In the genomic region with DNA sequence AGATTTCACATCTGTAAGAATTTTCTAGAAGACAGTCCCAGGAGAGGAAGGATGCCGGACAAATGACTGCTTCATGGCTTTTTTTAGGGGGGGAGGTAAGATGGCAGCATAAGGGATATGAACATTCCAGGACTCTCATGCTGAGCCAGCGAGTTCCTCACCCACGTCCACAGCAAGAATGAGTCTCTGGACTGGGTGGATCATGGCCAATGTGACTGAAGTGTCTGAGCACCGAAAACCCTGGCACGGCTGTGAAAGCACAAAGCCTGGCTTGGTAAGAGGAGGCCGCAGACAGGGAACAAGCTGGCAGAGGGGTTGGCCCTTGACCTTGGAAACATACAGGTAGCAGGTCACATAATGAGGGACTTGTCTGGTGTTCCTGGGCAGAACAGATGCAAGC, we compare ENCODE assay signal across 30 mouse cellular contexts.
DNase-seq lines count a peak whose midpoint lies in the region; ATAC-seq lines count a peak whose summit lies in the region.
"Had no signal": no experiment of that assay in that cellular context is flagged by ENCODE, and none has a peak within 500 bp of the region (broad histone marks: within the 10 kb centered on the region; RNA-seq: fewer than 3 reads in every experiment).

No protein-coding gene starts in this region.

- H3K9ac ChIP-seq in hindbrain, embryonic 13.5 days, result no peak overlapping the region
- no peak overlapping the region for H3K9ac ChIP-seq in hindbrain, embryonic 11.5 days (ENCODE audit: low read depth, low read length)
- no peak overlapping the region; the same call in 1 of the 2 replicates for H3K9ac ChIP-seq in lung, embryonic 15.5 days
- H3K9ac ChIP-seq: embryonic facial prominence, embryonic 12.5 days; embryonic facial prominence, embryonic 15.5 days; forebrain, postnatal 0 days; heart, embryonic 13.5 days; hindbrain, embryonic 12.5 days had no signal

- WGBS in hindbrain, embryonic 13.5 days, result 93% methylated on average over 6 of the region's 6 CpGs
- WGBS in hindbrain, embryonic 11.5 days, result 88% methylated on average over 6 of the region's 6 CpGs
- WGBS in lung, embryonic 15.5 days, result 73% methylated on average over 6 of the region's 6 CpGs

- H3K27ac ChIP-seq in hindbrain, embryonic 13.5 days, result 0 out of 2 replicates have a peak overlapping the region, but pooled peaks have one; percentile 12
- H3K27ac ChIP-seq in hindbrain, embryonic 11.5 days (ENCODE audit: low read depth, low read length), result no peak overlapping the region
- peak overlapping the region; percentile 41; the same call in 1 of the 2 replicates for H3K27ac ChIP-seq in lung, embryonic 15.5 days
- H3K27ac ChIP-seq: embryonic facial prominence, embryonic 12.5 days; embryonic facial prominence, embryonic 15.5 days; heart, adult 2 months; heart, embryonic 10.5 days; heart, embryonic 13.5 days; hindbrain, embryonic 12.5 days had no signal

- no peak overlapping the region for H3K4me3 ChIP-seq in hindbrain, embryonic 13.5 days
- H3K4me3 ChIP-seq in hindbrain, embryonic 11.5 days (ENCODE audit: low read depth, low read length), result no peak overlapping the region
- H3K4me3 ChIP-seq in lung, embryonic 15.5 days, result no peak overlapping the region
- peak overlapping the region; percentile 28 for H3K4me3 ChIP-seq in megakaryocyte, embryonic 14.5 days (replicated peaks)
- H3K4me3 ChIP-seq: embryonic facial prominence, embryonic 12.5 days; embryonic facial prominence, embryonic 15.5 days; heart, adult 2 months; heart, embryonic 10.5 days; heart, embryonic 13.5 days; hindbrain, embryonic 12.5 days had no signal

- peaks cover 61% of the 10 kb centered on the region for H3K4me1 ChIP-seq in hindbrain, embryonic 13.5 days (replicated peaks)
- no peaks in the 10 kb centered on the region; the same call in 1 of the 2 replicates for H3K4me1 ChIP-seq in hindbrain, embryonic 11.5 days (replicated peaks; ENCODE audit: control insufficient read depth, insufficient read depth, low read length)
- H3K4me1 ChIP-seq in lung, embryonic 15.5 days, result peaks cover 21% of the 10 kb centered on the region
- peaks cover 99% of the 10 kb centered on the region for H3K4me1 ChIP-seq in megakaryocyte, embryonic 14.5 days

- no peak for ATAC-seq in hindbrain, embryonic 13.5 days (ENCODE audit: low FRiP score)
- no peak for ATAC-seq in hindbrain, embryonic 11.5 days (ENCODE audit: low FRiP score)
- ATAC-seq in lung, embryonic 15.5 days (ENCODE audit: borderline replicate concordance, extremely low read depth, low FRiP score, low TSS enrichment), result no peak
- no peak for ATAC-seq in megakaryocyte, adult 5-6 weeks (ENCODE audit: poor library complexity, severe bottlenecking)
- ATAC-seq: forebrain, embryonic 14.5 days; forebrain, postnatal 0 days; hindbrain, embryonic 16.5 days; Patski had no signal

- no peak overlapping the region for H3K4me2 ChIP-seq in hindbrain, embryonic 13.5 days
- H3K4me2 ChIP-seq in hindbrain, embryonic 11.5 days (replicated peaks; ENCODE audit: low read depth, low read length), result no peak overlapping the region
- H3K4me2 ChIP-seq in lung, embryonic 15.5 days, result no peak overlapping the region
- H3K4me2 ChIP-seq: embryonic facial prominence, embryonic 12.5 days; embryonic facial prominence, embryonic 15.5 days; heart, embryonic 13.5 days; hindbrain, embryonic 12.5 days had no signal

- H3K27me3 ChIP-seq in hindbrain, embryonic 13.5 days, result no peaks in the 10 kb centered on the region
- no peaks in the 10 kb centered on the region for H3K27me3 ChIP-seq in hindbrain, embryonic 11.5 days (ENCODE audit: control insufficient read depth, insufficient read depth, low read length)
- no peaks in the 10 kb centered on the region for H3K27me3 ChIP-seq in lung, embryonic 15.5 days
- H3K27me3 ChIP-seq in megakaryocyte, embryonic 14.5 days (replicated peaks), result no peaks in the 10 kb centered on the region
- H3K27me3 ChIP-seq: CH12.LX; embryonic facial prominence, embryonic 12.5 days; embryonic facial prominence, embryonic 15.5 days; heart, embryonic 13.5 days; hindbrain, embryonic 12.5 days; Patski had no signal

- H3K36me3 ChIP-seq in hindbrain, embryonic 13.5 days, result peaks cover 50% of the 10 kb centered on the region
- no peaks in the 10 kb centered on the region for H3K36me3 ChIP-seq in hindbrain, embryonic 11.5 days (ENCODE audit: control insufficient read depth, insufficient read depth, low read length)
- 0 out of 2 replicates have a peak, but pooled peaks cover 4% of the 10 kb centered on the region for H3K36me3 ChIP-seq in lung, embryonic 15.5 days
- peaks cover 100% of the 10 kb centered on the region for H3K36me3 ChIP-seq in megakaryocyte, embryonic 14.5 days (replicated peaks; ENCODE audit: low read length)

- no peak for DNase-seq in hindbrain, embryonic 11.5 days (ENCODE audit: low spot score)
- DNase-seq in lung, postnatal 10 days, result no peak
- DNase-seq in layer of hippocampus, adult 8-10 months (ENCODE audit: low spot score in 2 of 2), result no peak
- DNase-seq: adrenal gland, postnatal 10 days; adrenal gland, postnatal 36 days; B cell, adult 2 months; cerebellum, adult 11 months; cerebellum, adult 2 months; cerebellum, adult 9-11 months; cerebellum, postnatal 25 days; forebrain, postnatal 0 days; gastrocnemius, postnatal 10 days; gastrocnemius, postnatal 36 days; heart, adult 2 months; heart, postnatal 14 days; heart, postnatal 4 days had no signal

- H3K9me3 ChIP-seq in hindbrain, embryonic 13.5 days, result no peaks in the 10 kb centered on the region
- no peaks in the 10 kb centered on the region for H3K9me3 ChIP-seq in hindbrain, embryonic 11.5 days (ENCODE audit: control insufficient read depth, low read length)
- H3K9me3 ChIP-seq in lung, embryonic 15.5 days, result no peaks in the 10 kb centered on the region
- H3K9me3 ChIP-seq in megakaryocyte, embryonic 14.5 days, result no peaks in the 10 kb centered on the region
- H3K9me3 ChIP-seq: embryonic facial prominence, embryonic 12.5 days; embryonic facial prominence, embryonic 15.5 days; G1E; heart, embryonic 10.5 days; heart, embryonic 13.5 days; hindbrain, embryonic 12.5 days had no signal
